In genomic region chr19:42409226-42409625, GRCm38 (mm10) we compare ENCODE assay signal across 13 mouse cellular contexts. TPM values are rescaled to one million over a fixed set of nuclear protein-coding genes. Genes with fewer than 3 reads are reported as not detected.
DNase-seq lines count a peak whose midpoint lies in the region; ATAC-seq and TF ChIP-seq lines count a peak whose summit lies in the region.
"Had no signal": no experiment of that assay in that cellular context is flagged by ENCODE, and none has a peak within 500 bp of the region (broad histone marks: within the 10 kb centered on the region; RNA-seq: fewer than 3 reads in every experiment).

No protein-coding gene starts in this region.

- no peak for TF ChIP-seq POLR2A in ES-Bruce4 (IDR thresholded peaks at IDR 0.05; ENCODE audit: insufficient read depth, low read length)
- TF ChIP-seq POLR2A in brain, embryonic 14.5 days (IDR thresholded peaks at IDR 0.05; ENCODE audit: borderline replicate concordance, extremely low read depth, insufficient read depth, insufficient read length, poor library complexity, severe bottlenecking): no peak

- H3K36me3 ChIP-seq in ES-Bruce4 (ENCODE audit: control insufficient read depth, insufficient read depth, low read length, poor library complexity, severe bottlenecking): no peaks in the 10 kb centered on the region
- H3K36me3 ChIP-seq in forebrain, embryonic 16.5 days (ENCODE audit: control insufficient read depth, insufficient read depth): no peaks in the 10 kb centered on the region
- H3K36me3 ChIP-seq in midbrain, embryonic 10.5 days: no peaks in the 10 kb centered on the region
- no peaks in the 10 kb centered on the region for H3K36me3 ChIP-seq in stomach, postnatal 0 days (ENCODE audit: control insufficient read depth, insufficient read depth, low read length)
- H3K36me3 ChIP-seq: liver, embryonic 13.5 days had no signal

- ATAC-seq in forebrain, embryonic 16.5 days: peak; percentile 56
- ATAC-seq in stomach, postnatal 0 days (ENCODE audit: low FRiP score, low TSS enrichment): no peak

- H3K9ac ChIP-seq in ES-Bruce4 (ENCODE audit: low read depth, poor library complexity, severe bottlenecking): 0 out of 2 replicates have a peak overlapping the region, but pooled peaks have one; percentile 11
- H3K9ac ChIP-seq in forebrain, embryonic 16.5 days (replicated peaks; ENCODE audit: low read depth, low read length): peak overlapping the region; percentile 43; the same call in 1 of the 2 replicates
- H3K9ac ChIP-seq in stomach, postnatal 0 days (ENCODE audit: low read length): no peak overlapping the region
- H3K9ac ChIP-seq: liver, embryonic 13.5 days had no signal

- H3K27ac ChIP-seq in ES-Bruce4 (ENCODE audit: insufficient read depth, low read length): 0 out of 2 replicates have a peak overlapping the region, but pooled peaks have one; percentile 14
- H3K27ac ChIP-seq in forebrain, embryonic 16.5 days (ENCODE audit: low read length): no peak overlapping the region
- peak overlapping the region; percentile 78 for H3K27ac ChIP-seq in midbrain, embryonic 10.5 days (replicated peaks)
- H3K27ac ChIP-seq in stomach, postnatal 0 days (replicated peaks): no peak overlapping the region
- H3K27ac ChIP-seq: gastrocnemius, adult 2 months; liver, embryonic 13.5 days had no signal

- H3K9me3 ChIP-seq in ES-Bruce4 (replicated peaks; ENCODE audit: control insufficient read depth, insufficient read depth, low read length, poor library complexity, severe bottlenecking): no peaks in the 10 kb centered on the region
- H3K9me3 ChIP-seq in forebrain, embryonic 16.5 days (ENCODE audit: control insufficient read depth, low read length): no peaks in the 10 kb centered on the region
- no peaks in the 10 kb centered on the region for H3K9me3 ChIP-seq in midbrain, embryonic 10.5 days (replicated peaks)
- H3K9me3 ChIP-seq in stomach, postnatal 0 days (ENCODE audit: control insufficient read depth, low read length): no peaks in the 10 kb centered on the region
- H3K9me3 ChIP-seq: liver, embryonic 13.5 days had no signal

- DNase-seq in brain, embryonic 14.5 days (ENCODE audit: low read depth): peak; percentile 70
- peak; percentile 53 for DNase-seq in midbrain, embryonic 10.5 days (ENCODE audit: low spot score)
- no peak for DNase-seq in stomach, postnatal 0 days (ENCODE audit: low spot score)
- DNase-seq in left cerebral cortex, adult 9 months (ENCODE audit: low spot score in 2 of 2): no peak
- no peak for DNase-seq in natural killer cell, adult 2 months (ENCODE audit: low spot score in 2 of 2)
- no peak for DNase-seq in left cerebral cortex, postnatal 4 days
- DNase-seq: adrenal gland, postnatal 25 days; cerebellum, postnatal 25 days; gastrocnemius, adult 2 months; layer of hippocampus, adult 9-11 months; liver, embryonic 13.5 days had no signal

- peak; percentile 80 for TF ChIP-seq EP300 in ES-Bruce4 (IDR thresholded peaks at IDR 0.05; ENCODE audit: insufficient read depth, low read depth, low read length)
- TF ChIP-seq EP300 in stomach, postnatal 0 days (optimal IDR thresholded peaks at IDR 0.05): no peak

- H3K4me2 ChIP-seq in forebrain, embryonic 16.5 days (ENCODE audit: low read length): peak overlapping the region; percentile 40
- no peak overlapping the region for H3K4me2 ChIP-seq in stomach, postnatal 0 days (replicated peaks; ENCODE audit: low read depth)
- H3K4me2 ChIP-seq: liver, embryonic 13.5 days had no signal

- intact Hi-C loops in left cerebral cortex, postnatal 4 days (cut with DNase I): no loop called here

- no peaks in the 10 kb centered on the region for H3K27me3 ChIP-seq in ES-Bruce4 (ENCODE audit: control insufficient read depth, insufficient read depth, low read length, poor library complexity, severe bottlenecking)
- H3K27me3 ChIP-seq in forebrain, embryonic 16.5 days (replicated peaks; ENCODE audit: control insufficient read depth, insufficient read depth, low read length): no peaks in the 10 kb centered on the region; the same call in 1 of the 2 replicates
- peaks cover 63% of the 10 kb centered on the region for H3K27me3 ChIP-seq in midbrain, embryonic 10.5 days (ENCODE audit: low read depth, poor library complexity, severe bottlenecking)
- H3K27me3 ChIP-seq in stomach, postnatal 0 days (ENCODE audit: control insufficient read depth, insufficient read depth, low read length): no peaks in the 10 kb centered on the region

- 2% methylated on average over 19 of the region's 19 CpGs for WGBS in forebrain, embryonic 16.5 days
- WGBS in midbrain, embryonic 10.5 days: 2% methylated on average over 19 of the region's 19 CpGs
- 2% methylated on average over 19 of the region's 19 CpGs for WGBS in stomach, postnatal 0 days

- H3K4me3 ChIP-seq in ES-Bruce4 (ENCODE audit: low read depth, low read length): peak overlapping the region; percentile 57
- 0 out of 2 replicates have a peak overlapping the region, but pooled peaks have one; percentile 10 for H3K4me3 ChIP-seq in forebrain, embryonic 16.5 days (replicated peaks; ENCODE audit: low read length)
- peak overlapping the region; percentile 50 for H3K4me3 ChIP-seq in midbrain, embryonic 10.5 days
- no peak overlapping the region for H3K4me3 ChIP-seq in stomach, postnatal 0 days (ENCODE audit: low read depth, low read length)
- H3K4me3 ChIP-seq: gastrocnemius, adult 2 months; liver, embryonic 13.5 days had no signal

- H3K4me1 ChIP-seq in ES-Bruce4 (ENCODE audit: control insufficient read depth, insufficient read depth, low read length): peaks cover 2% of the 10 kb centered on the region
- peaks cover 9% of the 10 kb centered on the region for H3K4me1 ChIP-seq in forebrain, embryonic 16.5 days (replicated peaks; ENCODE audit: control insufficient read depth, insufficient read depth, low read length)
- H3K4me1 ChIP-seq in midbrain, embryonic 10.5 days: peaks cover 35% of the 10 kb centered on the region
- H3K4me1 ChIP-seq in stomach, postnatal 0 days (replicated peaks; ENCODE audit: control insufficient read depth, insufficient read depth): no peaks in the 10 kb centered on the region
- H3K4me1 ChIP-seq: liver, embryonic 13.5 days had no signal

- no peak for TF ChIP-seq CTCF in ES-Bruce4 (IDR thresholded peaks at IDR 0.05; ENCODE audit: low read depth, low read length)
- TF ChIP-seq CTCF in brain, embryonic 14.5 days (IDR thresholded peaks at IDR 0.05; ENCODE audit: borderline replicate concordance, extremely low read depth, insufficient read depth, insufficient read length): no peak
- TF ChIP-seq CTCF in stomach, postnatal 0 days (IDR thresholded peaks at IDR 0.05; ENCODE audit: low read depth): no peak

RNA-seq across cellular contexts. Expression of gene Crtac1, which starts 22.4 kb away (rescaled TPM):
- polyA plus RNA-seq in ES-Bruce4 (2011; ENCODE audit: insufficient read depth, insufficient read length, low read depth, missing spikeins): 10.3 and 12.7 TPM in 2 replicates
- 21.5 and 21.7 TPM in 2 replicates for polyA plus RNA-seq in brain, embryonic 14.5 days (2012; rRNA removed)
- polyA plus RNA-seq in forebrain, embryonic 16.5 days (2015; fragmentation: Nextera tagmentation; extraction: Ambion mirVana): 17.1 and 24.3 TPM in 2 replicates
- polyA plus RNA-seq in midbrain, embryonic 10.5 days (2016; fragmentation: Nextera tagmentation; extraction: Ambion mirVana): 2.1 and 4.2 TPM in 2 replicates
- polyA plus RNA-seq in stomach, postnatal 0 days (2015; fragmentation: Nextera tagmentation; extraction: Ambion mirVana): 3.0 and 4.5 TPM in 2 replicates
- total RNA-seq in left cerebral cortex, postnatal 4 days (2021): 10 to 100 TPM; 40.9 to 53.3 TPM

Comparison
In these comparisons a context has a peak if more than half of its experiments do, and no peak if none do; other contexts are left out.
1. H3K27ac ChIP-seq: peak in ES-Bruce4 (single experiment) and midbrain, embryonic 10.5 days (single experiment); none in forebrain, embryonic 16.5 days (single experiment) and stomach, postnatal 0 days (single experiment).
2. DNase-seq: peak in brain, embryonic 14.5 days (single experiment) and midbrain, embryonic 10.5 days (single experiment); none in stomach, postnatal 0 days (single experiment), left cerebral cortex, adult 9 months (0 of 2), natural killer cell, adult 2 months (0 of 2) and left cerebral cortex, postnatal 4 days (single experiment).